Mouse (Mus musculus) limb, embryonic 14.5 days (tissue): ENCODE measurements around the gene Olfr399. TPM values are rescaled to one million over a fixed set of nuclear protein-coding genes. Genes with fewer than 3 reads are reported as not detected.

Experiments used
- ATAC-seq: fragments of 200-750 bp; cut with Nextera tagmentation; 2 replicates; pipeline ENCODE4 v1.8.0; 2017; ENCODE audit warnings: low read depth, moderate number of reproducible peaks, moderate TSS enrichment; ENCODE audit not compliant: low FRiP score
- DNase-seq: peaks from one replicate; pipeline ENCODE4 v3.0.0-alpha.2; 2015; ENCODE audit warnings: low spot score
- H3K27ac ChIP-seq: fragments of 300-500 bp; sonication (generic); replicated peaks from 2 replicates; pipeline ENCODE4 v1.5.1; 2014; ENCODE audit warnings: low read depth, mild to moderate bottlenecking, low read length, moderate library complexity, mixed read lengths
- H3K27me3 ChIP-seq: fragments of 300-500 bp; sonication (generic); 2 replicates; pipeline ENCODE4 v1.6.1; 2014; ENCODE audit warnings: low read length, mixed read lengths; ENCODE audit not compliant: control insufficient read depth, insufficient read depth
- H3K36me3 ChIP-seq: fragments of 300-500 bp; sonication (generic); 2 replicates; pipeline ENCODE4 v1.6.1; 2014; ENCODE audit warnings: mild to moderate bottlenecking, low read length, moderate library complexity, mixed read lengths; ENCODE audit not compliant: control insufficient read depth, insufficient read depth
- H3K4me1 ChIP-seq: fragments of 300-500 bp; sonication (generic); 2 replicates; pipeline ENCODE4 v1.6.1; 2014; ENCODE audit warnings: antibody characterized with exemption, low read length, mixed read lengths; ENCODE audit not compliant: control insufficient read depth, insufficient read depth
- H3K4me2 ChIP-seq: fragments of 300-500 bp; sonication (generic); replicated peaks from 2 replicates; pipeline ENCODE4 v1.6.1; 2014; ENCODE audit warnings: low read depth, mild to moderate bottlenecking, low read length, moderate library complexity; ENCODE audit not compliant: severe bottlenecking
- H3K4me3 ChIP-seq: fragments of 300-500 bp; sonication (generic); replicated peaks from 2 replicates; pipeline ENCODE4 v1.5.1; 2014; ENCODE audit warnings: low read length
- H3K9ac ChIP-seq: fragments of 300-500 bp; sonication (generic); 2 replicates; pipeline ENCODE4 v1.6.1; 2014; ENCODE audit warnings: mild to moderate bottlenecking, low read depth, low read length, moderate library complexity; ENCODE audit not compliant: severe bottlenecking
- H3K9me3 ChIP-seq: fragments of 300-500 bp; sonication (generic); 2 replicates; pipeline ENCODE4 v1.6.1; 2016; ENCODE audit warnings: low read length; ENCODE audit not compliant: control insufficient read depth
- POLR2A ChIP-seq: fragments of 200-500 bp; IDR thresholded peaks from 2 replicates; pipeline ENCODE4 v1.8.0; 2012; ENCODE audit warnings: inconsistent platforms, mild to moderate bottlenecking, moderate library complexity, borderline replicate concordance; ENCODE audit not compliant: insufficient read depth, insufficient read length; ENCODE audit errors: extremely low read depth
- WGBS: fragments of 180-500 bp; shearing (Covaris S2); extraction: QIAGEN DNeasy Blood & Tissue Kit; methylation state at CpG from one replicate; pipeline ENCODE4 v1.1.7; 2014; 5-methylcytosine and 5-hydroxymethylcytosine counted together
- polyA plus RNA-seq, 2 experiments: library from polyadenylated mRNA; depleted of rRNA in 1 of 2; stranded (reverse) in 1 of 2; unstranded in 1 of 2; fragments of >200 nt; fragmentation: Nextera tagmentation in 1 of 2; extraction: Ambion mirVana in 1 of 2; gene quantifications; 2 replicates each; pipeline versions ENCODE4 v1.2.1 to v1.2.3; 2012 to 2014

Gene Olfr399
- polyA plus RNA-seq, 2 experiments, result not detected

DNA sequence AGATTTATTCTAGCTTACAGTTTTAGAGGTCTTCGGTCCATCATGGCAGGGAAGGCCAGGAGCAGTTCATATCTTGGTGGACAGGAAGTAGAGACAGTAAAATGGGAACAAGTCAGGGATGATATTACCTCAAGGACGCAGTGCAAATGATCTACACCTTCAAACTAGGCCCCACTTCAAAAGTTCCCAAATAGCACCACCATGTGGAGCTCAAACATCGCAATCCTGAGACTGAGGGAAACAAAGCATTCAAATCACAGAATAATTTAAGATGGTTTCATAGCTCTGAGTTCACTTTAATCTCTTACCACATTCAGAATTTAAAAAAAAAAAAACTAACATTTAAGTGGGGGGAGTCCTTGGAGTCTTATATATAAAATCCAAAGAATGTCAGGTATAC, 5.1 kb downstream of the Olfr399 start:
- Histone ChIP-seq H3K36me3 (no peaks in the 10 kb centered on the region), H3K4me3 (no peak overlapping the region), H3K27me3 (no peaks in the 10 kb centered on the region), H3K9me3 (peaks cover 10% of the 10 kb centered on the region; the same call in 1 of the 2 replicates), H3K9ac (no peak overlapping the region), H3K27ac (no peak overlapping the region), H3K4me1 (no peaks in the 10 kb centered on the region), H3K4me2 (no peak overlapping the region)
- 69% methylated on average over 3 of the region's 3 CpGs for WGBS
- ATAC-seq, result no peak
- no peak for TF ChIP-seq POLR2A
- DNase-seq, result no peak

Other genes with a start within 250 kb of the Olfr399 start
- not detected in 2 replicates for gene Olfr392, start 239.6 kb downstream of the Olfr399 start, polyA plus RNA-seq (2012; rRNA removed)
- not detected in 2 replicates for gene Olfr392, start 239.6 kb downstream of the Olfr399 start, polyA plus RNA-seq (2014; fragmentation: Nextera tagmentation; extraction: Ambion mirVana)
- not detected in 2 replicates for gene Olfr393, start 205.2 kb downstream of the Olfr399 start, polyA plus RNA-seq (2012; rRNA removed)
- not detected in 2 replicates for gene Olfr393, start 205.2 kb downstream of the Olfr399 start, polyA plus RNA-seq (2014; fragmentation: Nextera tagmentation; extraction: Ambion mirVana)
- not detected in 2 replicates for gene Olfr394, start 165.8 kb downstream of the Olfr399 start, polyA plus RNA-seq (2012; rRNA removed)
- gene Olfr394, start 165.8 kb downstream of the Olfr399 start, polyA plus RNA-seq (2014; fragmentation: Nextera tagmentation; extraction: Ambion mirVana), result not detected in 2 replicates
- not detected in 2 replicates for gene Olfr395, start 147.3 kb downstream of the Olfr399 start, polyA plus RNA-seq (2012; rRNA removed)
- not detected in 2 replicates for gene Olfr395, start 147.3 kb downstream of the Olfr399 start, polyA plus RNA-seq (2014; fragmentation: Nextera tagmentation; extraction: Ambion mirVana)
- gene Olfr23, start 119.9 kb downstream of the Olfr399 start, polyA plus RNA-seq (2012; rRNA removed), result not detected in 2 replicates
- not detected in 2 replicates for gene Olfr23, start 119.9 kb downstream of the Olfr399 start, polyA plus RNA-seq (2014; fragmentation: Nextera tagmentation; extraction: Ambion mirVana)
- gene Olfr397, start 95.8 kb downstream of the Olfr399 start, polyA plus RNA-seq (2012; rRNA removed), result not detected in 2 replicates
- gene Olfr397, start 95.8 kb downstream of the Olfr399 start, polyA plus RNA-seq (2014; fragmentation: Nextera tagmentation; extraction: Ambion mirVana), result not detected in 2 replicates
- not detected in 2 replicates for gene Olfr398, start 66.2 kb downstream of the Olfr399 start, polyA plus RNA-seq (2012; rRNA removed)
- not detected in 2 replicates for gene Olfr398, start 66.2 kb downstream of the Olfr399 start, polyA plus RNA-seq (2014; fragmentation: Nextera tagmentation; extraction: Ambion mirVana)
- gene Olfr139, start 64 bp downstream of the Olfr399 start, polyA plus RNA-seq (2012; rRNA removed), result not detected in 2 replicates
- not detected in 2 replicates for gene Olfr139, start 64 bp downstream of the Olfr399 start, polyA plus RNA-seq (2014; fragmentation: Nextera tagmentation; extraction: Ambion mirVana)
- gene Zfp616, start 13.3 kb upstream of the Olfr399 start, polyA plus RNA-seq (2012; rRNA removed), result not detected in 2 replicates
- not detected in 2 replicates for gene Zfp616, start 13.3 kb upstream of the Olfr399 start, polyA plus RNA-seq (2014; fragmentation: Nextera tagmentation; extraction: Ambion mirVana)
- gene Olfr401, start 57.1 kb upstream of the Olfr399 start, polyA plus RNA-seq (2012; rRNA removed), result not detected in 2 replicates
- not detected in 2 replicates for gene Olfr401, start 57.1 kb upstream of the Olfr399 start, polyA plus RNA-seq (2014; fragmentation: Nextera tagmentation; extraction: Ambion mirVana)
- not detected in 2 replicates for gene Olfr402, start 96.9 kb upstream of the Olfr399 start, polyA plus RNA-seq (2012; rRNA removed)
- gene Olfr402, start 96.9 kb upstream of the Olfr399 start, polyA plus RNA-seq (2014; fragmentation: Nextera tagmentation; extraction: Ambion mirVana), result not detected in 2 replicates
- not detected in 2 replicates for gene Olfr403, start 129.6 kb upstream of the Olfr399 start, polyA plus RNA-seq (2012; rRNA removed)
- not detected in 2 replicates for gene Olfr403, start 129.6 kb upstream of the Olfr399 start, polyA plus RNA-seq (2014; fragmentation: Nextera tagmentation; extraction: Ambion mirVana)
- gene Olfr43, start 154.8 kb upstream of the Olfr399 start, polyA plus RNA-seq (2012; rRNA removed), result not detected in 2 replicates
- gene Olfr43, start 154.8 kb upstream of the Olfr399 start, polyA plus RNA-seq (2014; fragmentation: Nextera tagmentation; extraction: Ambion mirVana), result not detected in 2 replicates
- not detected in 2 replicates for gene Olfr406, start 203.2 kb upstream of the Olfr399 start, polyA plus RNA-seq (2012; rRNA removed)
- gene Olfr406, start 203.2 kb upstream of the Olfr399 start, polyA plus RNA-seq (2014; fragmentation: Nextera tagmentation; extraction: Ambion mirVana), result not detected in 2 replicates
- not detected in 2 replicates for gene Olfr59, start 227.1 kb upstream of the Olfr399 start, polyA plus RNA-seq (2012; rRNA removed)
- gene Olfr59, start 227.1 kb upstream of the Olfr399 start, polyA plus RNA-seq (2014; fragmentation: Nextera tagmentation; extraction: Ambion mirVana), result not detected in 2 replicates